Mouse (Mus musculus) ES-E14 (cell line): ENCODE data around the gene Lrtm2.

Source experiments
- CHD2 ChIP-seq: IDR thresholded peaks from 2 replicates; pipeline ENCODE4 v1.6.1; 2014; ENCODE audit warnings: mild to moderate bottlenecking, low read depth, low read length, inconsistent platforms
- MAFK ChIP-seq: IDR thresholded peaks from 2 replicates; pipeline ENCODE4 v1.6.1; 2014; ENCODE audit warnings: mild to moderate bottlenecking, low read depth, low read length, inconsistent platforms; ENCODE audit not compliant: insufficient read depth

DNA sequence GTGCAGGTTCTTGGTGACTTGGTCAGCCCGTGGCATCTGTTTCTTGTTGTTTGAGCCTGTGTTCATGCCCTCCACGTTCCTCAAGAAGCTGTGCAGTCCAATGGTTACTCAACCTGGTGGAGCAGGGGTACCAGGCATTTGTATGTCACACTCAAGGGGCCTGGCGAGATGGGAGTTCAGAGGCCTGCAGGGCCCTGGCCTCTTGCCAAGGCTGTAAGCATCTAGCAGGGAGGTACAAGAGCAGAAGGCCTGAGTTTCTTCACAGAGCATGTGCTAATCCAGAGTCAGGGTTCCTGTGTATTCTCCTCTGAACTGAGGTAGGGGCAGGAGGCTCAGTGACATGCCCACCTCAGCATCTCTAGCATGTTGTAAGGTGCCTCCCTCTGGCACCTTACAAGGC lies 17.5 kb downstream of the Lrtm2 start:
- TF ChIP-seq MAFK (no peak), CHD2 (no peak)
